Comparison of ENCODE assay signal across 16 mouse cellular contexts in genomic region chr14:32007654-32008335, GRCm38 (mm10). TPM values are rescaled to one million over a fixed set of nuclear protein-coding genes. Genes with fewer than 3 reads are reported as not detected.
"Had no signal": no experiment of that assay in that cellular context is flagged by ENCODE, and none has a peak within 500 bp of the region (broad histone marks: within the 10 kb centered on the region; RNA-seq: fewer than 3 reads in every experiment).

No protein-coding gene starts in this region.

- H3K9ac ChIP-seq: limb, embryonic 15.5 days; liver, embryonic 14.5 days; neural tube, embryonic 13.5 days had no signal

- H3K27ac ChIP-seq: hindbrain, postnatal 0 days; limb, embryonic 15.5 days; liver, embryonic 14.5 days; midbrain, embryonic 10.5 days; neural tube, embryonic 13.5 days had no signal

- H3K27me3 ChIP-seq: limb, embryonic 15.5 days; neural tube, embryonic 13.5 days had no signal

- H3K4me3 ChIP-seq: limb, embryonic 15.5 days; midbrain, embryonic 10.5 days; neural tube, embryonic 13.5 days had no signal

- DNase-seq: kidney, adult 18-20 months; kidney, postnatal 10 days; lung, adult 2 months; lung, postnatal 4 days; retina, postnatal 1 day; right cerebral cortex, postnatal 4 days; spleen, adult 18-20 months; thymus, adult 18-20 months; thymus, postnatal 14 days had no signal

- H3K36me3 ChIP-seq: limb, embryonic 15.5 days; midbrain, embryonic 10.5 days; neural tube, embryonic 13.5 days had no signal

RNA-seq across cellular contexts. Expression of gene Galnt15, which starts 21.0 kb away (rescaled TPM):
- total RNA-seq: megakaryocyte, adult 5-6 weeks had no signal
- polyA plus RNA-seq: limb, embryonic 11.5 days; liver, embryonic 14.5 days had no signal
